Mouse (Mus musculus) forebrain, embryonic 12.5 days (tissue): ENCODE data around the gene 4921530L21Rik. TPM values are rescaled to one million over a fixed set of nuclear protein-coding genes. Genes with fewer than 3 reads are reported as not detected.

ENCODE experiments used
- ATAC-seq: fragments of 200-750 bp; cut with Nextera tagmentation; 2 replicates; pipeline ENCODE4 v1.8.0; 2017; ENCODE audit warnings: moderate TSS enrichment; ENCODE audit not compliant: low FRiP score
- H3K27ac ChIP-seq: fragments of 300-500 bp; sonication (generic); 2 replicates; pipeline ENCODE4 v1.5.1; 2016; ENCODE audit warnings: mild to moderate bottlenecking
- H3K27me3 ChIP-seq: fragments of 300-500 bp; sonication (generic); 2 replicates; pipeline ENCODE4 v1.6.1; 2016; ENCODE audit warnings: mild to moderate bottlenecking
- H3K36me3 ChIP-seq: fragments of 300-500 bp; sonication (generic); replicated peaks from 2 replicates; pipeline ENCODE4 v1.6.1; 2016; ENCODE audit warnings: mild to moderate bottlenecking
- H3K4me1 ChIP-seq: fragments of 300-500 bp; sonication (generic); 2 replicates; pipeline ENCODE4 v1.6.1; 2016
- H3K4me2 ChIP-seq: fragments of 300-500 bp; sonication (generic); 2 replicates; pipeline ENCODE4 v1.6.1; 2016; ENCODE audit warnings: mild to moderate bottlenecking, moderate library complexity
- H3K4me3 ChIP-seq: fragments of 300-500 bp; sonication (generic); replicated peaks from 2 replicates; pipeline ENCODE4 v1.5.1; 2016; ENCODE audit warnings: mild to moderate bottlenecking
- H3K9ac ChIP-seq: fragments of 300-500 bp; sonication (generic); 2 replicates; pipeline ENCODE4 v1.6.1; 2016; ENCODE audit warnings: mild to moderate bottlenecking
- H3K9me3 ChIP-seq: fragments of 300-500 bp; sonication (generic); 2 replicates; pipeline ENCODE4 v1.6.1; 2016
- WGBS: fragments of 180-500 bp; shearing (Covaris S2); methylation state at CpG from one replicate; pipeline ENCODE4 v1.1.7; 2016; 5-methylcytosine and 5-hydroxymethylcytosine counted together
- polyA plus RNA-seq: library from polyadenylated mRNA; unstranded; fragments of >200 nt; fragmentation: Nextera tagmentation; extraction: Ambion mirVana; gene quantifications from 2 replicates; pipeline ENCODE4 v1.2.1, GENCODE M21; 2016

The 4921530L21Rik gene
- not detected in 2 replicates for polyA plus RNA-seq

- H3K9ac ChIP-seq: no peak within 1 kb of the TSS
- H3K27ac ChIP-seq: no peak within 1 kb of the TSS
- H3K27me3 ChIP-seq: no peaks in the 10 kb centered on the region
- H3K4me3 ChIP-seq: no peak within 1 kb of the TSS
- H3K9me3 ChIP-seq: no peaks in the 10 kb centered on the region
- no peaks in the 10 kb centered on the region for H3K36me3 ChIP-seq
- no peak within 1 kb of the TSS for H3K4me2 ChIP-seq
- no peak for ATAC-seq
- H3K4me1 ChIP-seq: no peaks in the 10 kb centered on the region
- 93% methylated on average over 1 of the region's 1 CpGs for WGBS
These were observed at the start of gene 4921530L21Rik for GRCm38 (mm10) chr14:95880954-95881353. 4921530L21Rik (plus strand) TSS chr14:95881254.

- H3K4me1 ChIP-seq: no peaks in the 10 kb centered on the region
- no peak overlapping the region for H3K9ac ChIP-seq
- ATAC-seq: no peak
- H3K36me3 ChIP-seq: no peaks in the 10 kb centered on the region
- no peak overlapping the region for H3K27ac ChIP-seq
- no peaks in the 10 kb centered on the region for H3K9me3 ChIP-seq
- H3K4me2 ChIP-seq: no peak overlapping the region
- no peaks in the 10 kb centered on the region for H3K27me3 ChIP-seq
- H3K4me3 ChIP-seq: no peak overlapping the region
- WGBS: 68% methylated on average over 3 of the region's 3 CpGs
These were observed 47.2 kb upstream of the 4921530L21Rik start for GRCm38 (mm10) chr14:95833866-95834265.

GRCm38 (mm10) chr14:95862981-95863380 lies 18.1 kb upstream of the 4921530L21Rik start:
- H3K9me3 ChIP-seq: no peaks in the 10 kb centered on the region
- H3K4me2 ChIP-seq: no peak overlapping the region
- 0 out of 2 replicates have a peak, but pooled peaks cover 5% of the 10 kb centered on the region for H3K4me1 ChIP-seq
- no peak overlapping the region for H3K4me3 ChIP-seq
- H3K27me3 ChIP-seq: no peaks in the 10 kb centered on the region
- WGBS: 90% methylated on average over 3 of the region's 3 CpGs
- no peaks in the 10 kb centered on the region for H3K36me3 ChIP-seq
- no peak overlapping the region for H3K27ac ChIP-seq
- no peak for ATAC-seq
- H3K9ac ChIP-seq: no peak overlapping the region

DNA sequence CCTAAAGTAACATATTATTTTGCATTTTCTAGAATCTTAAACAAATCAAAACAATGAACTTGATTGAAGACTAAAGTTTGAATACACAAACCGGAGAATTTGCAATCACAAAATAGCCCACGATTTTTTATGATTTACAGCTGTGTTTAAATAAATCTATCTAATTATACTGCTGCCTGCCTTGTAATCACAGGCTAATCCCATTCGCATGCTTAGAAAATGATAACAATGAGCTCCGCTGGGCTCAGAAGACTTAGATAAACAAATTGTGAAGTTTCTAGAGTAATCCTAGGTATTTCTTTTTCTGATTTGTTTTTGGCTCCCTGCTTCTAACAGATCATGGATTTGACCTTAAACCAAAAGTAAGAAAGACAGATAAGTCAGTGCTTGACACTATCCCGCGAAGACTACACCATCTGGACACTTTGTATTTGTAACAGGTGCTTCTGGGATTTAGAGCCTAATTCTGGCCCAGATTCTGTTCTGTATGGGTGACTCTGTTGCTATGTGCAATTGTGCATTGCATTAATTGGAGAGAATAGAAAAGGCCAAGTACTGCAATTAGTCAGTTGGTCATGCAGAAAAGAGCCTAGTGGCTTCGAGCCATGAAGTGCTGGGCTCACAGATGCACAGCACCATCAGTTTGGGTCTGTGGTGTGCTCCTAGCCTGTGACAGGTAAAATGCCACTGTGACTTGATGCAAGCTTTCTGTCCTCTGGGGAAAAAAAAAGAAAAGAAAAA lies 15.2 kb upstream of the 4921530L21Rik start:
- no peaks in the 10 kb centered on the region for H3K9me3 ChIP-seq
- H3K4me3 ChIP-seq: no peak overlapping the region
- H3K27ac ChIP-seq: no peak overlapping the region
- H3K4me2 ChIP-seq: no peak overlapping the region
- WGBS: 43% methylated on average over 7 of the region's 7 CpGs
- peak; percentile 87; the same call in 1 of the 2 replicates for ATAC-seq
- H3K36me3 ChIP-seq: no peaks in the 10 kb centered on the region
- H3K4me1 ChIP-seq: 0 out of 2 replicates have a peak, but pooled peaks cover 5% of the 10 kb centered on the region
- H3K9ac ChIP-seq: no peak overlapping the region
- H3K27me3 ChIP-seq: no peaks in the 10 kb centered on the region

DNA sequence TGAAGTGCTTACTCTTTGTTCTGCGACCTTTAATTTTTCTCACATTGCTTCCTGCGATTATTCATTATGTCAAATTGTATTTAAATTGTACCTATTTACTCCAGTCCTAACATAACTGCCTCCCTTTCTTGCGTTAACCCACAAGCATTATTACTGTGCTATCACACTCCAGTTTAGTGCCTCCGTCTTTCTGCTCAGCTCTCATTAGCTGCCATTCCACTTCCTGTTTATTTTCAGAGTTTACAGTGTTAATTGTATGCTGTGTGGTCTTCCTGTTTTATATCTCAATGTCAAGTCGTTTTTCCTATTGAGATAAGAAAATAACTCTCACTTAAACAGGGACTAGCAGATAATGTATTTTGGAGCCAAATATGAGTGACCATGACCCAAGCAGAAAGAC lies 9.0 kb upstream of the 4921530L21Rik start:
- Histone ChIP-seq H3K9ac (no peak overlapping the region), H3K27ac (no peak overlapping the region), H3K27me3 (no peaks in the 10 kb centered on the region), H3K4me3 (no peak overlapping the region), H3K36me3 (no peaks in the 10 kb centered on the region), H3K4me1 (no peaks in the 10 kb centered on the region), H3K9me3 (no peaks in the 10 kb centered on the region), H3K4me2 (no peak overlapping the region)
- no peak for ATAC-seq
- WGBS: 72% methylated on average over 5 of the region's 5 CpGs

DNA sequence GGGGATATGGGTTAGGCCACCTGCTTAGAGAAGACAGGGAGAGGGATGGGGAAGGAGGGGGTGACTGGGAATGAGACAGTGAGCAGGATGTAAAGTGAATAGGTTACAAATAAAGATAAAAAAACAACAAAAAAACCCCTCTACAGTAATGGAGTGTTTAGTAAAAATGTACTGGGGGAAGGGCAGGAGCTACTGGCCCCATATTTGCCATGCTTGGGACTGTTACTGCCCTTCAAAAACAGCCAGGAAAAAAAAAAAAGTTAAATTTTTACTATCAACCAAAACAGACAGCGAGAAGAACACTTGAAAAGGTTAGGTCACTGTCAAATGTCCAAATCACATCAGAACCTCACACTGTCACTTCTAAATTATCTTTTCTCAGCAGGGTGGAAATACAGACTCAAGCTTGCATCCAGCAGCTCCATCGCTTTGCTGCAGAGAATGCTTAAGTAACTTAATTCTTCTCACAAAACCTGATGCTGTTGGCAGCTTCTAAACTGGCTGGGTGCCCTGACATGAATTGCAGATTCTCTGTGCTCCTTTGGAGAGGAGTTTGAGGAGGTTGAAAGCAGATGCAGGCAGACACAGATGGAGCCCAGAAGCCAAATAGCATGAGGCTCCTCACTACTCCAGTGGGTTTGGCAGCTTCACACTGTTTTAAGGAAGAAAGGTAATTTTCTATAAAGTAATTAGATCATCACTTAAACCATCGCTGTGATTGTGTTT lies 4.1 kb upstream of the 4921530L21Rik start:
- no peak for ATAC-seq
- no peaks in the 10 kb centered on the region for H3K9me3 ChIP-seq

DNA sequence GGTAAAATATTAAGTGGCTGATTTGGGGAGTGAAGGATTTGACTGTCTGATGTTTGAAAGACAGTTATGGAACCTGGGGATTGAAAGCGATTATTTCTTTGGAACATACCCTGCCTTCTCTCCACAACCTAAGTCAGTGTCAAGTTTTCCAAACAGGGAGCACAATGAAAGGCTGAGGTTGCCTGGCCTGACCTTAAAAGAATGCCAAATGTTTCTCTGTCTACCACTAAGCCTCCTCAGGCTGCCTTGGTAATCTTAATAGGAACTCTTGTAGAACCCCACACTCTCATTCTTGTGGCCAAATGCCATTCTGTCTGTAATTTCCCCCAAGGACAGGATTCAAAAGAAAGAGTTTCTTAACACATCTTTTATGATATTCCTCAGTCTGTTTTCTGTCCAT lies 3.5 kb upstream of the 4921530L21Rik start:
- no peaks in the 10 kb centered on the region for H3K9me3 ChIP-seq
- no peak overlapping the region for H3K4me3 ChIP-seq
- H3K27me3 ChIP-seq: no peaks in the 10 kb centered on the region
- no peaks in the 10 kb centered on the region for H3K4me1 ChIP-seq
- no peak for ATAC-seq
- H3K9ac ChIP-seq: no peak overlapping the region
- 85% methylated on average over 1 of the region's 1 CpGs for WGBS
- no peaks in the 10 kb centered on the region for H3K36me3 ChIP-seq
- no peak overlapping the region for H3K4me2 ChIP-seq
- no peak overlapping the region for H3K27ac ChIP-seq

More for the DNA sequence above, 4.1 kb upstream of the 4921530L21Rik start:
- no peak overlapping the region for H3K27ac ChIP-seq
- no peaks in the 10 kb centered on the region for H3K36me3 ChIP-seq
- no peaks in the 10 kb centered on the region for H3K27me3 ChIP-seq
- H3K9ac ChIP-seq: no peak overlapping the region
- H3K4me1 ChIP-seq: no peaks in the 10 kb centered on the region
- H3K4me3 ChIP-seq: no peak overlapping the region
- WGBS: 65% methylated on average over 3 of the region's 3 CpGs
- H3K4me2 ChIP-seq: no peak overlapping the region

DNA sequence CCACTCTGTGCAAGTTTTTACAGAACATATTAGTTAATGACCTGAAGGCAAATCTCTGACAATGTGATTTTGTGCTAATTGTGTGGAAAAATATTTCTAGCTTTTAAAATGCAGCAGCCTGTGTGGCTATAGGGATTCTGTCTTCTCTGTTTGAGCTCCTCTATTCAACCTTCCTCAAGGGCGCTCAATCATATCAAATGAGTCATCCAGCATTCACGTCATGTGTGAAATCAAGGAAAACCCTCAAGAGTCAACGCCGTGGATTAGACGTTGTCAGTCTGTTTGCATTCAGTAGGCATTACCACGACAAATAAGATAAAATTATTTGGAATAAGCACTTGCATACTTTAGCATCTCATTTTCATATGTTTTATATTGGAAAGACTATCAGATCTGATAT lies 18.4 kb downstream of the 4921530L21Rik start:
- Histone ChIP-seq H3K4me2 (no peak overlapping the region), H3K4me3 (no peak overlapping the region), H3K4me1 (no peaks in the 10 kb centered on the region), H3K27ac (no peak overlapping the region), H3K36me3 (no peaks in the 10 kb centered on the region), H3K27me3 (no peaks in the 10 kb centered on the region), H3K9ac (no peak overlapping the region), H3K9me3 (no peaks in the 10 kb centered on the region)
- WGBS: 22% methylated on average over 6 of the region's 6 CpGs
- peak; percentile 75 for ATAC-seq

DNA sequence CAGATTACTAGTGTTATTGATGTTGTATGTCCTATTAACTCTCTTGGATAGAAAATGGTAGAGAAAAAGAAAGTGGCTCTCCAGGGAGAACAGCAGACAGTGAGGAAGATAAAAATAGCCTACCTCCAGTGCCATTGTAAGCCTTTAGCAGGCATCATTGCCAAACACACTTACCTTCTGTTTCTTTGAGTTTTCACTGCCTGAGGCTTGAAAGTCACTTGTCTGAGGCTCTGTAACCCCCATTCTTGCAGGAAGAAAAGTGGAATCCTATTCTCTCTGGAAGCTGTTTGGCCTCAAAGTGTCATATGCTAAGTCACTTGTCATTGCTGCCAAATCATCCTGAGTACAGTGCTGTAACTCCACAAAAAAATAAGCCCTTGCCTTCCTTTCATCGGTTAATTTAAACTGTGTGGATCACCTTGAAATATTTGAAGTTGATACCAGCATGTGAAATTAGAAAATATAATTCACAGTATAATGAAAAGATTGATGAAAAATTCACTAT lies 23.6 kb downstream of the 4921530L21Rik start:
- Histone ChIP-seq H3K27ac (no peak overlapping the region), H3K4me1 (no peaks in the 10 kb centered on the region), H3K27me3 (no peaks in the 10 kb centered on the region), H3K36me3 (no peaks in the 10 kb centered on the region), H3K9me3 (no peaks in the 10 kb centered on the region), H3K9ac (no peak overlapping the region), H3K4me3 (no peak overlapping the region), H3K4me2 (no peak overlapping the region)
- 91% methylated on average over 1 of the region's 1 CpGs for WGBS
- ATAC-seq: no peak

- Histone ChIP-seq H3K9me3 (no peaks in the 10 kb centered on the region), H3K9ac (no peak overlapping the region), H3K4me1 (no peaks in the 10 kb centered on the region), H3K4me3 (no peak overlapping the region), H3K36me3 (no peaks in the 10 kb centered on the region), H3K27ac (no peak overlapping the region), H3K4me2 (no peak overlapping the region), H3K27me3 (no peaks in the 10 kb centered on the region)
- no peak for ATAC-seq
- WGBS: 94% methylated on average over 2 of the region's 2 CpGs
These were observed 32.2 kb downstream of the 4921530L21Rik start for GRCm38 (mm10) chr14:95913293-95913692.

DNA sequence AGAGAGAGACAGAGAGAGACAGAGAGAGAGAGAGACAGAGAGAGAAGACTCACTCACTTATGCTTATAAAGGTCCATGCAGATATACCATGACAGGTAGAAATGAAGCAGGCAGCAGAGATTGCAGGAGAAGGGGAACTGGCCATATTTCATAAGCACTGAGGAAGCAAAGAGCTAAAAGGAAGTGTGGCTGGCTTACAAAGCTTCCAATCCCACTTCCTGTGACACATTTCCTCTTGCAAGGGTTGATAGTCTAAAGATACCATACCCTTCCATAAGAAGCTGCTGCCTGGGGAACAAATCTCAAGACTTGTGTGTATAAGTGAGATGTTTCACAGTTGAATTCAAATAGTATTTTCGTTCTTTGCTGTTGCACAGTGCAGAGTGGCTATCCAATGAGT lies 45.7 kb downstream of the 4921530L21Rik start:
- Histone ChIP-seq H3K4me1 (no peaks in the 10 kb centered on the region), H3K27me3 (no peaks in the 10 kb centered on the region), H3K9ac (no peak overlapping the region), H3K4me2 (no peak overlapping the region), H3K4me3 (no peak overlapping the region), H3K27ac (no peak overlapping the region), H3K9me3 (no peaks in the 10 kb centered on the region), H3K36me3 (no peaks in the 10 kb centered on the region)
- ATAC-seq: no peak
- WGBS: 82% methylated on average over 1 of the region's 1 CpGs

GRCm38 (mm10) chr14:95927810-95928785 lies 47.0 kb downstream of the 4921530L21Rik start:
- H3K27ac ChIP-seq: no peak overlapping the region
- no peak overlapping the region for H3K4me3 ChIP-seq
- WGBS: 89% methylated on average over 3 of the region's 3 CpGs
- H3K4me1 ChIP-seq: no peaks in the 10 kb centered on the region
- H3K4me2 ChIP-seq: no peak overlapping the region
- H3K9ac ChIP-seq: no peak overlapping the region
- no peak for ATAC-seq
- no peaks in the 10 kb centered on the region for H3K9me3 ChIP-seq
- no peaks in the 10 kb centered on the region for H3K36me3 ChIP-seq
- H3K27me3 ChIP-seq: no peaks in the 10 kb centered on the region
